Mouse (Mus musculus): ENCODE data around the gene Exoc2.

The Exoc2 gene

DNA sequence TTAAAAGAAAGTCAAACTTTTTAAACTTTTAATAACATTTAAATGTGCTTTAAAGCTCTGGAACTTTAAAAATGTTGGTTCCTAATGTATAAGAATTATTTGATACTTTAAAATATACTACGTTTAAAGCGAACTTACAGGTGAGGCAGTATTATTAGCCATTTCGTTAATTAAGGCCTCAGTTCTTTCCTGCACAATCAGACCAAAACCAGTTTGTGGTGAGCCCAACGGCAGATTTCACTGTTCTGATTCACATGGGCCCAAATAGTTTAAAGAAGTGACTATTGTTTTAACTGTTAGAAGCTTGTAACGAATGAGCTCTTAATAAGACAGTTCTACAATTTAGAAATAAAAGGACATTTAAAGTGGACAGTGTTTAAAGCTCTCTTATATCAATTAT, 93.6 kb downstream of the Exoc2 start:
- no peak for DNase-seq

GRCm38 (mm10) chr13:30879871-30880270, 94.0 kb downstream of the Exoc2 start:
- DNase-seq: no peak

DNA sequence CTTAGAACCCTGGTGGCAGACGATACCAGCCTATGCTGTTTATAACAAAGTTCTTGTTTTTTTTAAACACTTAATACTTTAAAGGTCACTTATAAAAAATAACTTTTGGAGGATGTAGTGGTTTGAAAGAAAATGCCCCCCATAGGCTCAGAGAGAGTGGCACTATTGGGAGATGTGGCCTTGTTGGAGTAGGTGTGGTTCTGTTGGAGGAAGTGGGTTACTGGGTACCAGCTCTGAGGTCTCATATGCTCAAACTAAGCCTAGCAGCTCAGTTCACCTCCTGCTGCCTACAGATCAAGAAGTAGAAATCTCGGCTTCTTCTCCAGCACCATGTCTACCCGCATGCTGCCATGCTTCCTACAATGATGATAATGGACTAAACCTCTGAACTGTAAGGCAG, 98.1 kb downstream of the Exoc2 start:
- no peak for DNase-seq

DNA sequence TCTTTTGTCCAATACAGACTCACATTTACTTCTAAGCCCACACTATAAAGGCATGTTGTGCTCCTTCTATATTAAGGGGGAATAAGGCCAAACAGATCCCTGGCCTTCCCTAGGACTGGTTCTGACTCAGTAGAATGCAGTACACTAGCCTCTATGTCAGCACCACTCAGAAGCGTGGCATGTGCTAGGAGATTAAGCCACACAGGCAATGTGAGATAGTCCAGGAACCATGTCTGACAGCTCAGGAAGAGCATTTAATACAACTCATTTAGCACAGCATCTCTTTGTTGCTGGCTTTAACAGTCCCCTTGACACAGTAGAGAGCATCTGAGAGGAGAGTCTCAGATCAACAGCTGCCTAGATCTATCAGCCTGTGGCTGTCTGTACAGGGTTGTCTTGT, 100.4 kb downstream of the Exoc2 start:
- DNase-seq: no peak

DNA sequence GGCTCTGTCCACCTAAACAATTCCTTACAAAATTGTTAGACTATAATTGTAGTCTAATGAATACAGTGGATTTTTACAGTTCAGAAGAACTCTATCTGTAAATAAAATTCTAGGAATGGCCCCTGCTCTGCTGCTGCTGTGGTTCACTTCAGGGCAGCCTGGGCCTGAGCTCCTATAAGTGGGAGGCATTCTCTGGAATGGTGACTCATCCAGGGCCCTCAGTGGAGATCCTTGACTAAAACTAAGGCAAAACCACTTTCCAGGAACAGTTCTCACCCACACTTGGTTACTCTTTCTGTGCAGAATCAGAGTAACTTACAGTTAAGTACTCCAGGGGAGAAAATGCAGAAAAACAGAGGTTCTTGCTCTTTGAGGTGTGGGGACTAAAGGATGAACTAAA, 108.4 kb downstream of the Exoc2 start:
- no peak for DNase-seq

- DNase-seq: no peak
Measured at GRCm38 (mm10) chr13:30864042-30864441, 109.9 kb downstream of the Exoc2 start.

DNA sequence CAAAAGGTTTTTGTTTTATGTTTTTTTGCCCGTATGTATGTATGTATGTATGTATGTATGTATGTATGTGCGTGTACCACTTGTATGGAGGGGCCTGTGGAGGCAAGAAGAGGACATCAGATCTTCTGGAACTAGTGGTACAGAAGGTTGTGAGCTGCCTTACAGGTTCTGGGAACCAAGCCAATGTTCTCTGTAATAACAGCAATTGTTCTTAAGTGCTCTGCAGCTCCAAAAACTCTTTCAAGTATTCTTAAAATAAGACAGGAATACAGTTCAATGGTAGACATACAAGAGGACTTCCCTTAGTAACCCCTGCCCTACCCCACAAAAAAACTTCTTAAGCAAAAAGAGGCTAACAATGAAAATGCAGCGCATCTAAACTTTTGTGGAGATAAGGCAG, 115.5 kb downstream of the Exoc2 start:
- no peak for DNase-seq

DNA sequence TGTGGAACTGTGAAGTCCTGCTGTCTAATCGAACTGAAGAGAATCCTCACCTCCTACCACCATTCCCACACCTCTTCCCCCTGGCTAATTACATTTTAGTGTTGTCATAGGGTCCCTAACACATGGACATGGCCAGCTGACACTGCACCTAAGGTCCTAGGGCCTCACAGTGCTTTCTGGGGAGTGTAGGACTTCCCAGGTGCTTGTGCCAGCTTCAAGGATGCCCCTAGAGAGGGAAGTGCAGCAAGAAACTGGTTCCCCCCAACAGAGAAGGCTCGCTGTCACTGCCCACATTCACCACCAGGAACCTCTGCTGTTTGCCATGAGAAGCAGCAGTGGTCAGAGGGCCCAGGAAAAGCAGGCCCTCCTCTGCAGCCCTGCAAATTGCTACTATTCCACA, 123.2 kb downstream of the Exoc2 start:
- DNase-seq: no peak

DNA sequence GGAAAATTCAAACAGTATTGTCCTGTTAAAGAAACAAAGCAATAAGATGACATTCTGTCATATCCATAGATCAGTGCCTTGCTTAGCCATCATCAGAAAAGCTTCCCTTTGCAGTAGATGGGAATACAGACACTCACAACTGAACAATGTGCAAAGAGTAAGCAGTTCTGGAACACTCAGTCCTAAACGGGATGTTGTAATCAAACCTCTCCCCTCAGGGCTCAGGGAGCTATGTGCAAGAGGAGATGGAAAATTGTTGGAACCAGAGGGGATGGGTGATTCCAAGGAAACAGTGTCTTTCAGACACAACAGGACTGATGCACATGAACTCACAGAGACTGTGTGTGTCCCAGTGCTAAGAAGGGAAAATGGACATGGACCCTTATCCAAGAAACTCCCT, 125.9 kb downstream of the Exoc2 start:
- no peak for DNase-seq

- no peak for DNase-seq
Measured at GRCm38 (mm10) chr13:30846506-30846905, 127.4 kb downstream of the Exoc2 start.

DNA sequence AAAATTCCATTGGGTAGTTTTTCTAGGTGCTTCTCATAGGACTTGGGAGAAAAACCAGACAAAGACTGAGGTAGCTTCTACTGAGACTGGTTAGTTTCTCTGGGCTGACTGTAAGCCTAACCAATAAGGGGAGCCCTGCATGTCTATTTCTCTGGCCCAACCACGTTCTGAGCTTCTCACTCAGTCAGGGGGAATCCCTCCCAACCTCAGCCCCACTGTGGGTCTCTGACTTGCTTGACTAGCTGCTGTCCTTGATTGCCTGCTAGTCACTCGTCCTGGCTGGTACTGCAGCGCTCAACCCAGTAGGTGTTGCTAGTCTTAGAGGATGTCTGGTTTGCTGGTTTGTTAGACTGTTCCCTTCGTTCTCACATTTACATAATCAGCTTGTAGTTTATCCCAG, 130.8 kb downstream of the Exoc2 start:
- DNase-seq: no peak

GRCm38 (mm10) chr13:30841843-30842242, 132.1 kb downstream of the Exoc2 start:
- DNase-seq: no peak

GRCm38 (mm10) chr13:30841306-30841705, 132.6 kb downstream of the Exoc2 start:
- DNase-seq: no peak

DNA sequence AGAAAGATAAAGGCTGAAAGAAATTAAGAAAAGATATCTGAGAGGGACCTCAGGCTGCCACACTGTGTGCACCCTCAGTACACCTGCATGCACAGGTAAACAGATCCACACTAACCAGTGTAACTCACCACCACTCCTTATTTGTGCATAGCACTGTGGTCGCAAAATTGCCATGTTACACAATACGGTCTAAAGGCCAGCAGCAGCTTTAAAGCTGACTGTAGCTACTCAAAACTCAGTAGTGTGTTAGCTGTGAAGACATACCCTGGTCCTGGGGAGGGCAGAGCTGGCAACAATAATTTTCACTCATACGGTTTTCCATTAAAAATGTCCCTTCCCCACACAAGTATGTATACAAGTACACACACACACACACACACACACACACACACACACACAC, 133.2 kb downstream of the Exoc2 start:
- DNase-seq: no peak

GRCm38 (mm10) chr13:30836342-30836741, 137.6 kb downstream of the Exoc2 start:
- no peak for DNase-seq

DNA sequence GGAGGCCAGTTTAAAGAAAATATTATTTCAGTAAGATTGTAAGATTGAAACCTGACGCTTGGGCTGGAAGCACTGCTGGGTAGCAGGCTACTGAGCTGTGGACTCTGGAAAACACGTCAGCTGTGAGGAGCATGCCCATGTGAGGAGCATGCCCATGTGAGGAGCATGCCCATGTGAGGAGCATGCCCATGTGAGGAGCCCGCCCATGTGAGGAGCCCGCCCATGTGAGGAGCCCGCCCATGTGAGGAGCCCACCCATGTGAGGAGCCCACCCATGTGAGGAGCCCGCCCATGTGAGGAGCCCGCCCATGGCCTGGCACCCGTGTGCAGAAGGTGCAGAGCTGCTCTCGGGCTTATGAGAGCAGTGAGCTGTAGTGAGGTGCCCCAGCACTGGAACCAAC, 139.0 kb downstream of the Exoc2 start:
- no peak for DNase-seq

GRCm38 (mm10) chr13:30834349-30834748, 139.5 kb downstream of the Exoc2 start:
- DNase-seq: peak; percentile 23

GRCm38 (mm10) chr13:30833476-30834149, 140.3 kb downstream of the Exoc2 start:
- peak; percentile 46 for DNase-seq

DNA sequence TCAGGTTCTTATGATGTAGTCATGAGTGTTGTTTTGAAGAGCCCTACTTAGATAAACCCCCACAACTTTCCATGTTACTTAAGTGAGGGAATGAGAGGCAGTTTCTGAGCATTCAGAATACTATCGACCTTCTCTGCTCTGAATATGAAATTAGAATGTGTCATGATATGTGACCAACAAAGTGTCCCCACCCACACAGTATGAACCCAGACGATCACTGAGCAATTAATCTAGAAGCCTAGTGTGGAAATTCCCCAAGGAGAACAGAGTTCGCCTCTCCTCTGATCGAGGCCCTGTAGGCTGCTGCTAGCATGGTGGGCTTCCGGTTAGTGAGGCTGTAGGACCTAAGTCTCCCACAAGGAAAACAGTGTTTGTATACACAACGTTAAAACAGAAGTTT, 142.5 kb downstream of the Exoc2 start:
- DNase-seq: no peak

- DNase-seq: no peak
Measured at GRCm38 (mm10) chr13:30826511-30826910, 147.4 kb downstream of the Exoc2 start.

DNA sequence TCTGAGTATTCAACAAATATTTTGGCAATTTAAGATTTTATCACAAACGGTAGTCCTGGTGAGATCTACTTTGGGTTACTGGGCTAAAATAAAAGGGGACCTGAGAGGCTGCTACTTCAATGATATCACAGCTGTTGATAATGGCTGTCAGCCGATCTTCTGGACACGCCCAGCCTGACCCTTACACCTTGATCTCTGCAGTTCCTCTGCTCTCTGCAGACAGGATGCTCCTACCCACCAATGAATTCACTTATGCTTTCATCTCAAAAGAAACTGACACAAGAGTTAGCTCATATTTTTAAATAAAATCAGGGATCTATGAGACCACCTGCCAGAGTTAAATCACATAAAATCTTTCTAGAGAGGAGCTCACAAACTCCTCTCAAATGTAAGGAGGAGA, 149.0 kb downstream of the Exoc2 start:
- DNase-seq: no peak

DNA sequence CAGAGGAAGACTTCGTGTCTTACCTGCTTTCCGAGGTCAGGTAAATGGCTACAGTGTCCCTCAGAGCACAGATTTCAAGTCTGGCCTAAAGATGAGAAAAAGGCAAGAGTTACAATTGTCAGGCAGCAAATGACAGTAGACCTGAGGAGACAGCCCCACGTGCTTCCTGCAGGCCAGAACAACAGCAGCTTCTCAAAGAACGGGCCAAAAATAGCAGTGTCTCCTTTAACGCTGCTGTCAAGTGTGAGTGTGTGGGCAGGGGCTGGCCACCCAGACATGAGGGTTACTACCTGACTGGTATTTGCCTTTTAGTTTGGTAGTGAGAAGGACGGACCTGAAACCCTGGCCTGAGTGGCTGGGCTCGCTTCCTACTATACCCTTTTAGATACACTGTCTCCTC, 153.3 kb downstream of the Exoc2 start:
- DNase-seq: no peak

DNA sequence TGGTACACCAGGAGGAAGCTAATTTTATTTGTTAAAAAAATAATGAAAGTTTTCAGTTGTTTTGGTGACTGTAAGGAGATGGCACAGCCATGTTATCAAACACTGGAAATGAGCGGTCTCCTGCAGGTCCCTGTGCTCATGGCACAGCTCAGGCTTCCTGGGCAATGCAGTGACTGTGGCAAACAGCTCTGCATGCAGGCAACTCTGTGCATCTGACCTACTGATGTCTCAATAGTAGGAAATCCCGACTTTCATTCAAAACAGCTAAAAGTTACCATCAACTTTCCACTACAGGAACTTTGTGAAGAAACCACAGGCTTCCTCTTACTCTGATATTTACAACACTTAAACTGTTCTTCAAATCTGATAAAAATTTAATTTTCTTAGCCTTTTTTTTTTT, 154.0 kb downstream of the Exoc2 start:
- no peak for DNase-seq

DNA sequence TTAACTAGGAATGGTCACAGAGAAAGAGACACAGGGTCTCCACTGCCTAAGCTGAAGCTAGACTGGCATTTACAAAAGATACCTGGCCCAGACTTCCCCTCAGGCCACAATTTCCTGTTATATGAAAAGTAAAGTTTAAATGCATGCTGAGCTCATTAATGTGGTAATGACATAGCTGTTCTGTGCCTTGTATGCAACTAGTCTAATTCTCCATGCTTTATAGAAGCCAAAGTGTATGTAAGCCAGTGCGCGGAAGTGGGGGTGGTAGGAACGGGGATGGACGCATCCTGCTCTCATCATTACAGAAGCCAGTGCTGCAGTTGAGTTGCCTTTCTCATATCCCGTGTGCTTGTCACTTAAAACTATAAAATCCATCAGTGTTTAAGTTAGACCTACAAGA, 156.5 kb downstream of the Exoc2 start:
- peak; percentile 46 for DNase-seq

DNA sequence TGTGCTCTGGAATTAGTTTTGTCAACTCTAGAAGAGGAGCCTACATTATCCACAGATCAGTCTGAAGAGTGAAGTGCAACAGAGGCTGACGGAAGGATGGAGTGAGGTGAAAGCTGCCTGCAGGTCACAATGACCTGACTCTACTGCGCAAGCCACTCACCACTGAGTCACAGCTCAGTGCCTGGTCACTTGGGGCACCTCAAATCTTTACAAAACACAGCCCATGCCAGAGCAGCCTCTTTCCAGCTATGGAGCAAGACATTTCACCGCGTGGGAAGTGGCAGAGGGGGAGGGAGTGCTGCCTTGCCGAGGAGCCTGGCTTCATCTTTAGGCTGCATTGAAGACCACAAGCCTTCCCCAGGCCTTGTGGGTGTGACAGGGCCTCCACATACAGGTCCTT, 159.6 kb downstream of the Exoc2 start:
- DNase-seq: no peak

DNA sequence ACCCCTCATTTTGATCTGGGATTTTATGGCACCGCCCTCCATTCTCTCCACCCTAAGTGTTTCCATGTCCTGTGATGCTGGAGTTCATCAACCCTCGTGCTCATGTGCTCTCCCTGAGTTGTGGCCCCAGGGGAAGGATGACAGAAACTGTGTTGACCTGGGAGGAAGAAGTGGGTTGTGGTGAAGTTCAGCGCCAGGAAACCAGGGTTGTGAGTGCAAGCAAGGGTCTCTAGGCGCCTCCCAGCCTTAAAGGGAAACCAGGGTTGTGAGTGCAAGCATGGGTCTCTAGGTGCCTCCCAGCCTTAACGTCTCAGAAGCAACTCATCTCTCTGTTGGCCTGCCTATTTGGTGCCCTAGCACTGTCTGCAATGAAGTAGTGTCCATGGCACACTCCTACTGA, 160.4 kb downstream of the Exoc2 start:
- peak; percentile 32 for DNase-seq
